Mouse (Mus musculus): Measurements from ENCODE around the gene Arhgap15. TPM values are rescaled to one million over a fixed set of nuclear protein-coding genes. Genes with fewer than 3 reads are reported as not detected.
A peak's percentile ranks its signal among the peaks of the same experiment; 100 is the strongest.

Arhgap15 gene
- polyA plus RNA-seq, 1 experiment from 2014 or later, result 0.38 TPM

- H3K27ac ChIP-seq (replicated peaks), result no peak overlapping the region
- 87% methylated on average over 5 of the region's 5 CpGs for WGBS
Observed at GRCm38 (mm10) chr2:43862709-43863108, 114.1 kb downstream of the Arhgap15 start.

GRCm38 (mm10) chr2:43902403-43902973 lies 153.9 kb downstream of the Arhgap15 start:
- no peaks in the 10 kb centered on the region for H3K27me3 ChIP-seq (ENCODE audit: low read depth, poor library complexity, severe bottlenecking)
- H3K4me3 ChIP-seq, result no peak overlapping the region
- H3K4me1 ChIP-seq, result no peaks in the 10 kb centered on the region
- H3K36me3 ChIP-seq, result no peaks in the 10 kb centered on the region
- no peak overlapping the region for H3K27ac ChIP-seq (replicated peaks)
- 30% methylated on average over 7 of the region's 7 CpGs for WGBS
- H3K9me3 ChIP-seq (replicated peaks), result no peaks in the 10 kb centered on the region
- DNase-seq (ENCODE audit: low spot score), result peak; percentile 66

More at GRCm38 (mm10) chr2:43862709-43863108, 114.1 kb downstream of the Arhgap15 start:
- Histone ChIP-seq H3K27me3 (ENCODE audit: low read depth, poor library complexity, severe bottlenecking) (no peaks in the 10 kb centered on the region), H3K9me3 (replicated peaks) (no peaks in the 10 kb centered on the region), H3K4me3 (no peak overlapping the region), H3K4me1 (no peaks in the 10 kb centered on the region), H3K36me3 (no peaks in the 10 kb centered on the region)
- DNase-seq (ENCODE audit: low spot score), result no peak

- no peaks in the 10 kb centered on the region for H3K27me3 ChIP-seq (ENCODE audit: low read depth, poor library complexity, severe bottlenecking)
- no peaks in the 10 kb centered on the region for H3K9me3 ChIP-seq (replicated peaks)
- H3K36me3 ChIP-seq, result no peaks in the 10 kb centered on the region
- no peak for DNase-seq (ENCODE audit: low spot score)
- no peak overlapping the region for H3K27ac ChIP-seq (replicated peaks)
- no peak overlapping the region for H3K4me3 ChIP-seq
- WGBS, result 92% methylated on average over 5 of the region's 5 CpGs
- H3K4me1 ChIP-seq, result no peaks in the 10 kb centered on the region
Observed at GRCm38 (mm10) chr2:43907496-43907895, 158.9 kb downstream of the Arhgap15 start.

GRCm38 (mm10) chr2:43914104-43914503 lies 165.5 kb downstream of the Arhgap15 start:
- no peak overlapping the region for H3K27ac ChIP-seq (replicated peaks)
- no peak for DNase-seq (ENCODE audit: low spot score)
- no peaks in the 10 kb centered on the region for H3K36me3 ChIP-seq
- no peaks in the 10 kb centered on the region for H3K9me3 ChIP-seq (replicated peaks)
- no peaks in the 10 kb centered on the region for H3K4me1 ChIP-seq
- no peak overlapping the region for H3K4me3 ChIP-seq
- WGBS, result 95% methylated on average over 6 of the region's 6 CpGs
- H3K27me3 ChIP-seq (ENCODE audit: low read depth, poor library complexity, severe bottlenecking), result no peaks in the 10 kb centered on the region

GRCm38 (mm10) chr2:43923863-43924340 lies 175.3 kb downstream of the Arhgap15 start:
- Histone ChIP-seq H3K9me3 (replicated peaks) (no peaks in the 10 kb centered on the region), H3K36me3 (no peaks in the 10 kb centered on the region), H3K27ac (replicated peaks) (no peak overlapping the region), H3K4me1 (no peaks in the 10 kb centered on the region), H3K27me3 (ENCODE audit: low read depth, poor library complexity, severe bottlenecking) (no peaks in the 10 kb centered on the region), H3K4me3 (no peak overlapping the region)
- DNase-seq (ENCODE audit: low spot score), result no peak
- WGBS, result 94% methylated on average over 5 of the region's 5 CpGs

GRCm38 (mm10) chr2:43931687-43932086 lies 183.1 kb downstream of the Arhgap15 start:
- Histone ChIP-seq H3K36me3 (no peaks in the 10 kb centered on the region), H3K9me3 (replicated peaks) (no peaks in the 10 kb centered on the region), H3K4me1 (no peaks in the 10 kb centered on the region), H3K27ac (replicated peaks) (no peak overlapping the region), H3K4me3 (no peak overlapping the region), H3K27me3 (ENCODE audit: low read depth, poor library complexity, severe bottlenecking) (no peaks in the 10 kb centered on the region)
- no peak for DNase-seq (ENCODE audit: low spot score)
- WGBS, result 84% methylated on average over 3 of the region's 3 CpGs

- WGBS, result 93% methylated on average over 5 of the region's 5 CpGs
Observed at GRCm38 (mm10) chr2:43939196-43939595, 190.6 kb downstream of the Arhgap15 start.

GRCm38 (mm10) chr2:43945679-43946078 lies 197.1 kb downstream of the Arhgap15 start:
- WGBS, result 93% methylated on average over 2 of the region's 2 CpGs
- no peaks in the 10 kb centered on the region for H3K36me3 ChIP-seq
- no peak overlapping the region for H3K27ac ChIP-seq (replicated peaks)
- no peak for DNase-seq (ENCODE audit: low spot score)
- H3K9me3 ChIP-seq (replicated peaks), result no peaks in the 10 kb centered on the region
- H3K4me3 ChIP-seq, result no peak overlapping the region
- H3K4me1 ChIP-seq, result no peaks in the 10 kb centered on the region
- no peaks in the 10 kb centered on the region for H3K27me3 ChIP-seq (ENCODE audit: low read depth, poor library complexity, severe bottlenecking)

More at GRCm38 (mm10) chr2:43939196-43939595, 190.6 kb downstream of the Arhgap15 start:
- Histone ChIP-seq H3K4me1 (no peaks in the 10 kb centered on the region), H3K27ac (replicated peaks) (no peak overlapping the region), H3K4me3 (no peak overlapping the region), H3K36me3 (no peaks in the 10 kb centered on the region), H3K9me3 (replicated peaks) (no peaks in the 10 kb centered on the region), H3K27me3 (ENCODE audit: low read depth, poor library complexity, severe bottlenecking) (no peaks in the 10 kb centered on the region)
- no peak for DNase-seq (ENCODE audit: low spot score)

- Histone ChIP-seq H3K27me3 (ENCODE audit: low read depth, poor library complexity, severe bottlenecking) (no peaks in the 10 kb centered on the region), H3K9me3 (replicated peaks) (no peaks in the 10 kb centered on the region), H3K36me3 (no peaks in the 10 kb centered on the region), H3K4me3 (no peak overlapping the region), H3K4me1 (no peaks in the 10 kb centered on the region), H3K27ac (replicated peaks) (no peak overlapping the region)
- WGBS, result 92% methylated on average over 13 of the region's 13 CpGs
- DNase-seq (ENCODE audit: low spot score), result no peak
Observed at GRCm38 (mm10) chr2:43949775-43950492, 201.3 kb downstream of the Arhgap15 start.

- H3K9me3 ChIP-seq (replicated peaks), result no peaks in the 10 kb centered on the region
- H3K36me3 ChIP-seq, result no peaks in the 10 kb centered on the region
- no peaks in the 10 kb centered on the region for H3K27me3 ChIP-seq (ENCODE audit: low read depth, poor library complexity, severe bottlenecking)
- no peak overlapping the region for H3K4me3 ChIP-seq
- H3K27ac ChIP-seq (replicated peaks), result no peak overlapping the region
- 89% methylated on average over 6 of the region's 6 CpGs for WGBS
- no peak for DNase-seq (ENCODE audit: low spot score)
- no peaks in the 10 kb centered on the region for H3K4me1 ChIP-seq
Observed at GRCm38 (mm10) chr2:43950741-43951140, 202.1 kb downstream of the Arhgap15 start.

- no peak overlapping the region for H3K4me3 ChIP-seq
- H3K4me1 ChIP-seq, result no peaks in the 10 kb centered on the region
- H3K9me3 ChIP-seq (replicated peaks), result no peaks in the 10 kb centered on the region
- no peak overlapping the region for H3K27ac ChIP-seq (replicated peaks)
- H3K36me3 ChIP-seq, result no peaks in the 10 kb centered on the region
- DNase-seq (ENCODE audit: low spot score), result no peak
- H3K27me3 ChIP-seq (ENCODE audit: low read depth, poor library complexity, severe bottlenecking), result no peaks in the 10 kb centered on the region
Observed at GRCm38 (mm10) chr2:43959189-43959588, 210.6 kb downstream of the Arhgap15 start.

- no peak overlapping the region for H3K4me3 ChIP-seq
- 88% methylated on average over 5 of the region's 5 CpGs for WGBS
Observed at GRCm38 (mm10) chr2:43962466-43962865, 213.8 kb downstream of the Arhgap15 start.

GRCm38 (mm10) chr2:43968581-43968980 lies 220.0 kb downstream of the Arhgap15 start:
- no peak for DNase-seq (ENCODE audit: low spot score)
- no peak overlapping the region for H3K4me3 ChIP-seq
- H3K9me3 ChIP-seq (replicated peaks), result no peaks in the 10 kb centered on the region
- no peaks in the 10 kb centered on the region for H3K4me1 ChIP-seq
- 85% methylated on average over 4 of the region's 4 CpGs for WGBS
- no peak overlapping the region for H3K27ac ChIP-seq (replicated peaks)
- no peaks in the 10 kb centered on the region for H3K36me3 ChIP-seq
- H3K27me3 ChIP-seq (ENCODE audit: low read depth, poor library complexity, severe bottlenecking), result no peaks in the 10 kb centered on the region

More at GRCm38 (mm10) chr2:43962466-43962865, 213.8 kb downstream of the Arhgap15 start:
- Histone ChIP-seq H3K9me3 (replicated peaks) (no peaks in the 10 kb centered on the region), H3K27ac (replicated peaks) (no peak overlapping the region), H3K4me1 (no peaks in the 10 kb centered on the region), H3K36me3 (no peaks in the 10 kb centered on the region), H3K27me3 (ENCODE audit: low read depth, poor library complexity, severe bottlenecking) (no peaks in the 10 kb centered on the region)
- DNase-seq (ENCODE audit: low spot score), result no peak

All from midbrain, embryonic 10.5 days (tissue).